Mouse (Mus musculus) erythroblast, embryonic 14.5 days (primary cell): Measurements from ENCODE around the gene Slc22a16.

ENCODE experiments used
- GATA1 ChIP-seq: IDR thresholded peaks from 2 replicates; pipeline ENCODE4 v1.6.1; 2012; ENCODE audit warnings: low read length, inconsistent platforms, mixed read lengths
- TAL1 ChIP-seq: IDR thresholded peaks from 3 replicates; pipeline ENCODE4 v1.6.1; 2012; ENCODE audit warnings: low read length, inconsistent platforms, mixed read lengths

GRCm38 (mm10) chr10:40630961-40631360 is 60.8 kb downstream of the Slc22a16 start:
- TF ChIP-seq GATA1: no peak
- TF ChIP-seq TAL1: no peak
